Mouse (Mus musculus) urinary bladder, postnatal 14 days (tissue): ENCODE data around the gene Pam.

ENCODE experiments used
- DNase-seq: peaks from one replicate; pipeline ENCODE4 v3.0.0; 2021; ENCODE audit warnings: low spot score

Gene Pam

DNA sequence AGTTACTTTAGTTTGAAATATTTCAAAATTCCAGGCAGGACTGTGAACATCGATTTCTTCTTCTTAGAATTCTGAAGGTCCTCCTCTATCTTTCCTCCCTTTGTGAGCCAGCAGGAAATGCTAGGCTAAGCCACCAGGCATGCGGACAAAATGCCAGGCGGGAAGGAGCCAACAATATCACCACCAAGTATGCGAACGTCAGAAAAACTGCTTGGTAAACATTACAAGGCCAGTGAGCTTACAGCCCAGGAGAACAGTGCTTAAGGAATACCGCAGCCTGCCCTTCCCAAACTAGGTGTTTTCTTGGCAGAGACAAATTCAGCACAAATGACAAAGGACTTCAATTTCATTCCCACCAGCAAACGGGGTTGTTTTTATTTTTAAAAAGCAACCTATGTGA, 15.8 kb downstream of the Pam start:
- no peak for DNase-seq

DNA sequence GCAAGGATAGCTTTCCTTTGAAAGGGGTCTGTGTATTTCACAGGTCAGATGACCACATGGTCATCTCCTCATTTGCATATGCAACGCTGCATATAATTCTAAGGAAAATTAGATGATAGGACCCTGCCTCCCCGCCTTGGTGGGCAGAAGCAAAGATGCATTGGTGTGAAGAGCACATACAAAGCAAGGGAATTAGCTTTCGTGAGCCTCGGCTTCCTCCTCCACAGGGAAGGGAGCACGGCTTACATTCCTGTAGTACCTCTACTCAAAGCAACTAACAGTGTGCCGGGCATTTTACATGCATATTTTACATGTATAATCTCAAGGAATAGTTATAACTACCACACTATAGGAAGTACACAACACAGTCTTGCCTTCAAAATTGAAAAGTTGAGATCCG, 16.7 kb downstream of the Pam start:
- DNase-seq: no peak

DNA sequence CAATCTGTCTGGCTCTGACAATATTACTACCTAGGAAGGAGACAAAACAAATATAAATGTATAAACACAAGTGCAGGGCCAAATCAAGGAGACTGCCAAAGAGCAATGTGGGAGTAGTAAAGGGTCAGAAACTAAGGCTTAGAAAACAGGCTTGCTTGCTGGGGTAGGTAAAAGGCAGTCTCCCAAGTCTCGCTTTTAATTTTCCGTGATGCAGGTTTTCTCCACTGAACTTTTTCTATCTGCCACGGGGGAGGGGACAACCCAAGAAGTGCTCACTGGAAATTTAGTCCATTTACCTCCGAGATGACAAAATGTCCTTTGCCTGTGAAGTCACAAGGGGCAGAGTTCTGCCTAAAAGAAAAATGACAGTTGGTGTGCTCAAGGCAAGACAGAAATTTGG, 21.6 kb downstream of the Pam start:
- DNase-seq: no peak

DNA sequence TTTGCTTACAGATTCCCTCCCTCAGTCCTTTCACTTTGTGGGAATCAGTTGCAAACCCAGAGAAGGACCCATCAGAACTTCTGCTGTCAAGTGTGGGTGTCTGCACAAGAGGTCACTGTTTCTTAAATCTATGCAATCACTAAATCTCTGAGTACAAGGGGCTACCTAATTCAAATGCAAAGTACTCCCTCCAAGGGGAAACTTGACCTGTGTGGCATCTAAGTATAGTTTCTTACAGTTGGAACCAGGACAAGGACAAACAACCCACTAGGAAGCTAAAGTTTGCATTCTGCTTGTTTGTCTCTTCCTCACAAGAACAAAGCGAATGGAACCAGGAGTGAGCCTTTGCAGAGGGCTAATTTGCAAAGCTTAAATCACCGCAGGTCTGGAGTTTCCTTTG, 22.3 kb downstream of the Pam start:
- no peak for DNase-seq

DNA sequence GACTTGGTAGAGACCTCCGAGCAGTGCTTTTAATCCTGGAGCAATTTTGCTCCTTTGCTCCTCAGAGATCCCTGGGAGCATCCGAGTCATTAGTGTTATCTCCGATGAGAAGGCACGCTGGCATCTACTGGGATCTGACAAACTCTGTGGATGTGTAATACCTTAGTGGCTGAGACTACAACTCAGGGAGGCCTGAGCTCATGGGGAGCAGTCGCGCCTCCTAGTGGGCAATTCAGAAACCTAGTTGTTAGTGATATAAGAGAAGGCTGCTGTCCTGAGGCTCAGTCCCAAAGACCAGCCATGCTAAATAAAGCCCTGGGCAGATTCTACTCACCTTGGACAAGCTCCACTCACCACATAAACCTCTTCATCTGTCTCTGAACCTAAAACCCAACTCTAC, 23.4 kb downstream of the Pam start:
- peak; percentile 35 for DNase-seq

DNA sequence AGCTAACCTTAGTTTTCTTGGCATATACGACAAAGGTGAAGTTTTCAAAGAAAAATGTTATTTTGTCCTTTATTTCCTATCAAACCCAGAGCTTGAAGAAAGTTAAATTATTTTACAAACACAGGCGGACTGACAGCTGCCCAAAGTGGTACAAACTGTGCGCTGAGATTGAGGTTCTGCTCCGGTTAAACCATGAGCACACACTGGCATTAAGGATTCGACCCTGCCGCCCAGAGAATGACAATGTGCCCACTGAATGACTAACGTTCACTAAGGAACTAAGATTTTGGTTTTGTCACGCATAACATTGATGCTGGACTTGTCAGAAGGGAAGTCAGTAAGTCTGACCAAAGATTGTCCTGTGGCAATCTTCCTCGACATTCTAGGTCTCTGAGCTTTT, 24.0 kb downstream of the Pam start:
- DNase-seq: no peak

DNA sequence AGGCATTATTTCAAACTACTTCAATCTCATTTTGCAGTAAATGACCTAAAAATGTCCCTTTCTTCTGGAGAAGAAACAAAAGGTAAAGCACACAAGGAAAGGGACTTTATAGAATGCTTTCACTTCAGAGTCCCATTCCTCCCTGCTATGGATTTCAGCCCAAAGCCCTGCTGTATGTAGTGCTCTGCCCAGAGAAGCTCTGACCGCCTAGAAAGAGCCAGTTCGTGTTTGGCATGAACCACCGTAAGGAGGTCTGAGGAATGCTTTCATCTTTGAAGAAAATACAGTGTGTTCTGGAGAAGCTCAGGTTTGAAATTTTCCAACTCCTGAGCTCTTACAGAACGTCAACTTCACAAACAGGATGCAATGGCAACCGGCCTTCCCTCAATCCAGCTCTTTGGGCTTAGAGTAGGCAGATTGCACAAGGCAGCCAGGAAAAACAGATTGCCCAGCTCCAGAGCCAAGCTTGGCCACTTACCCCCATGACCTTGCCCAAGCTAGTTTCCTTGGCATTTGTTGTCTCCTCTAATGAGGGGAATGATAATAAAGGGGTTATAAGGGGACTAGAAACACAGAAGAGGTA, 24.6 kb downstream of the Pam start:
- DNase-seq: no peak

DNA sequence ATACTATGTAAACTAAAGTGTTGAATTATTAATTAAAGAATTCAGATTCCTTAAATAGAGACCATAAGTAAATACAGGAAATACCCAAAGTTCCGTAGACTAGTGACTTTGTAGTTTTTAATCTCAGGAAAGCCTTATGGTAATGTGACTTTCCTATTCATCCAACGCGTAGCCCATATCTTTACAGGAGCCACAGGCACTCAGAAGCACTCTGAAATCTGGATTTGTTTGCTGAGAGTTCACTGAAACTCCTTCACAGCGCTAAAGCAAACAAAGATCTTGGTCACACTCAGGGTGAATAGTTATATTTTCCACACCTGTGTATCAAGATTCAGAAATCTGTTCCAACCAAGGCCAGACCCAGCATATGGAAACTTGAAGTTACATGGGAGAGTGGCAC, 27.3 kb downstream of the Pam start:
- DNase-seq: no peak

DNA sequence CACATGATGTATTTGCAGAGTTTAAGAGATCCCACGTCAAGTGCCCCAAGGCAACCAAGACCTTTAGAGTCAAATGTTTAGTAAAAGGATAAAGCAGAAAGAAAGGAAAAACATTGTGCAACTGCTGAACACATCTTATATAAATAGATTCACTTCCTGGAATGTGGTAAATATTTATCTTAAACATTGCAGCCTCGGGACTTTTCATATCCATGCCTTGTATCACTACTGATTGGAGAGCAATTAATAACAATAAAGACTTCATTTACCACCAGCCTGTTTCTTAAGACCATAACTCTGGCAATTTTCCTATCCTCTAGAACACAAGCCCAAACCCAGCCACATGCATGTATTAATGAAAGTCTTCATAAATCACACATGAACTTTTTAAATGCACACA, 33.4 kb downstream of the Pam start:
- no peak for DNase-seq

DNA sequence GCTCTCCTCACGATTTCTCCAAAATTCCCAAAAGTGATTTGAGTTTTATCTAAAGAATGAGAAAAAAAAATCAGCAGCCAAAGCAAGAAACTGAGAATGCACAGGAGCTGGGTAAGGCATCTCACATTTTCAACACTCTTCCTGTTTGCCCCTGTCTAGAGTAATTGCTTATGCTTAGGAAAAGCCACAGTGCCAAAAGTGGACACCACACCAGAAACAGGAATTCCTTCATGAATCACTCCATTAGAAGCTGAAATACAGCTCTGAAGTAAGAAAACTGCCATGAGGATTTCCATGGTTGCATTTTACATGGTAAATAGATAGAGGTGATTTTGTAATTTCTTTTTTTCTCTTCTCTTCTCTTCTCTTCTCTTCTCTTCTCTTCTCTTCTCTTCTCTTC, 36.0 kb downstream of the Pam start:
- no peak for DNase-seq

DNA sequence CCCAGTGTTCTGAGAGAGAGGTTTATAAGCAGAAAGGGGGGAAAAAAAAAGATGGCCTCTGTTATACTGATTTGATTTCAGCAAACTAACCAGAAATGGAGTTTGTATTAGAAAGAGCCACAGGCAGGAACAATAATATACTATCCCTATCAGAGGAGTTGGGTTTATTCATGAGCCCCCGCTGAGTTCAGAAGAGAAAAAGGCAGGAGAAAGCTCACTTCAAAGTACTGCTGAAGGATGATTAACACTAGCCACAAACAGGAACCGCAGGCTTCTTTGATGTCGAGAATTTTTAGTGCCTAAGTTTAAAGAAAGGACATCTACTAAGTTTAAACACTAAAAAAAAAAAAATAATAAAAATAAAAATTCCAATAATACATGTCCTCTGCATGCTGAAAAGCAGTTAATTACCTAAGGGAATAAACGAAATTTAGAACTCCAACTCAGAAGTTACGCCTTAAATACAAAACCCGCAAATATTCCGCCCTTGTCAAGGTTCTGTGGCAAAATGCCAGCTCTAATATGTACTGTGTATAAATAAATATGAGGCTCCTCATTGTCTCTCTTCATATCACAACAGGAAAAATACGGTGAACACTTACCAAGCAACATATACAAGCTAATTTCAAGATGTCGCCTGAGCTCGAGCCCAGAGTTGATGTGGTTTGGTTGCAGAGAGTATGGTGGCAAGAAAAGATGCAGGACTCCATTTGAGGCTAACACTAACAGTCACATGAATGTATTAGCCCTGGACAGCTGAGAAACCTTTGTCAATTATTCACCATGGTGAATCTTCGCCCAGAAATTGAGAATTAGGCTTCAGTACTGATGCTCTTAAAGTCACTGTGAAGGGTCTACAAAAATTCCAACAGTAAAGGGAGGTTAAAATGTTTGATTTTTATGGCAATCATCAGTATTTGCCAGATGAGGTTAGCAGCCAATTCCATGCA, 38.2 kb downstream of the Pam start:
- DNase-seq: no peak

DNA sequence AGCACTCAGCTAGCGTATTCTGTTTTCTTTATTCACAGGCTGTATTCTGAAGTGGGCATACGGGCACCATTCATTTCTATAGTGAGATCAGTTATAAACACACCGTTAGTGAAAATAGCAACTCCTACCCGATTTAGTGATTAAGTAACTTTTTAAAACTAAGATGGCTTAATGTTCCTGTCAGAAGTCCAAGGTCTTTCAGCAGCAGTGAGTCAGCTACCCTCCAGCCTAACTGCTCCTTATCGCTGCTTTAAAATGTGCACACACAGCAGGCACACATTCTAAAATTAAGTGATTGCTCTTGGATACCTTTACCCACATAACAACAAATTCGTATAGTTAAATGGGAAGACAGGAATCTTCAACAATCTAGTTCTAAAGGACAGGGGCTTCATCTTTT, 39.2 kb downstream of the Pam start:
- no peak for DNase-seq

DNA sequence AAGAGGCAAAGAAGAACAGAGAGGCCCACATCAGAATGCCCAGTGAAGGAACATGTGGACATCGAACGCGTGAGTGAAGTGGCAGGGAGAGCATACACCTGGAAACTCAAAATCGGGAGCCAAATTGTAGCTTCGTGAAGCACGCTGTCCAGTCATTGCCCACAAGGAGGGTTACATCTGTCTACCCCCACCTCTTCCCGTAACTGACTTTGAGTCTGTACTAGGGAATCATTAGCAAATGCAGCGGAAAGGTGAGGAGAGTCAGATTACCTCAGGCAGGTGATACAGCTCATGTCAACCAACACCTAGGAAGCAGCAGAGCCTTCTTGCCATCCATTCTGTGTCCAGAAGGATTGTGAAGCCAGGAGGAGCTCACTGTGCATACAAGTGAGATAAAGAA, 39.9 kb downstream of the Pam start:
- DNase-seq: no peak

DNA sequence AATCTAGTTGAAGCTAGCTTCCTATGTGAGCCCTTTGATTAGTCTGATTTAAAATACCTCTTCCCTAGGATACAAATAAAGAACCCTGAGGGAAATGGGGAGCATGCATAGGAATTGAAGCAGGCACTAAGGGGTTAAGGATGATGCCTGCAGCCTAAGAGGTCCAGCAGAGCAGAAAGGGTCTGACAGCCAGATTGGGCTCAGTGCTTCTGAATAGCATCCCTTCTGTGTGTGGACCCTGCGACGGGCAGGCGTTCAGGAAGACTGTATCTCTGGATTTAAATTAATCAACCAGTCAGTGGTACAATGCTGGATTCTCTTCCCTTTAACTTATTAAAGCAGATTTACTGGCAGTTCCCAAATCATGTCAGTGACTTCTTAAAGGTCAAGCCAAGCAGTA, 41.5 kb downstream of the Pam start:
- no peak for DNase-seq

DNA sequence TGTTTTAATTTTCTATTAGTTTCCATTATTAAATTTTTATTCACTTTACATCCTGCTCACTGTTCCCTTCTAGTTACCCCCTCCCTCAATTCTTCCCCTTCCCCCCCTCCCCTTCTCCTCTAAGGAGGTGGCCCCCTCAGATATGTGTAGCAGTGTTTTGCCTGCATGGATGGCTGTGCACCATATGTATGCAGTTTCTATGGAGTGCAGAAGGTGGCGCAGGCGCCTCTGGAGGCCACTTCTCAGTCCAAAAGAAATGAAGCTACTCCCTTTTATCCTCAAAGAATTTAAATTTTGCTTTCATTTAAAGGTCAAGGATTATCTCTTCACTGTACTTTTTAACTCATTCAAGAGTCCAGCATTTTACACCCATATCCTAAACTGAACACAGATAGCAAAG, 42.0 kb downstream of the Pam start:
- no peak for DNase-seq

DNA sequence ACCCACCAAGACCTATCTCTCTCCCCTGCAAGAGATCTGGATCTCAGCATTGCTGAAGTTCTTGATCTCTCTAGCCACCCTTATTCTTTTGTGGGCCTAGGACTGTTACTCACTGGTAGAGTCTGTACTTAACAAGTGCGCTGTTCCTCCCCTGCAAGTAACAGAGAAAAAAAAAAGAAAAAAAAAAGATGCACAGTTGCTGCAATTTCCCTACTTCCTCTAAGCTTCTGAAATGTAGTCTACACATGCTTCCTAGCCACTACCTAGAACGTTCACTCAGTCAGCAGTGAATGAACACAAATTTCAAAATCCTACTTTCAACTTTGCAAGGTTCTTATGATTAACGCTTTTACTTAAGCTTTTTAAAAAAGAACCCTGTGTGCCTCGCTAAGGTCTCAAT, 42.7 kb downstream of the Pam start:
- no peak for DNase-seq

DNA sequence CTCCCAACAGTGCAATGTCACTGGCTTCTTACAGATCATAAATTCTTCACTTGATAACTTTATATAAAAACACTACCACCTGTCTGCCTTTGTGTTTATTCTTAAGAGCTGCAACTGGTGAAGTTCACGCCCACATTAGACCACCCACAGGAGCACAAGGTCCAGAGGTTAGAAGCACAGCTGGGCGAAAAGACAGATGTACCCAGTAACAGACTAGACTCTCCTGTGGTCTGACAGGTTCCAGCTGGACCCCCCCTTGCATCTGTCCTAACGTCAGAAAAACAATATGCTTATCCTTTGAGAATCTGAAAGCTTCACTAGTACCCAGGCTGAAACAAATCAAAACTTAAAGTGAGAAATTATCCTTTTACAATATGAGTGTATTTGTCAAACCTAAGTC, 44.4 kb downstream of the Pam start:
- DNase-seq: no peak

DNA sequence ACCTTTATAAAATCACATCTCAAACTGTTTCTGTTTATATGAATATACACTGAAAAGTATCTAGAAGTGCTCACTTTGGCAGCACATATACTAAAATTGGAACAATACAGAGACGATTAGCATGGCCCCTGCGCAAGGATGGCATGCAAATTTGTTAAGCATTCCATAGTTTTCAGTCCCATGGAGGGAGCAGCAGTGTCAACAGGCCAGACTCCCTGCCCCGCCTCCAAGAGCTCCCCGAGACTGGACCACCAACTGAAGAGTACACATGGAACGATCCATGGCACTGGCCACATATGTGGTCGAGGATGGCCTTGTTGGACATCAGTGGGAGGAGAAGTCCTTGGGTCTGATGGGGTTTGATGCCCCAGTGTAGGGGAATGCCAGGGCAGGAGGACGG, 45.7 kb downstream of the Pam start:
- DNase-seq: no peak

DNA sequence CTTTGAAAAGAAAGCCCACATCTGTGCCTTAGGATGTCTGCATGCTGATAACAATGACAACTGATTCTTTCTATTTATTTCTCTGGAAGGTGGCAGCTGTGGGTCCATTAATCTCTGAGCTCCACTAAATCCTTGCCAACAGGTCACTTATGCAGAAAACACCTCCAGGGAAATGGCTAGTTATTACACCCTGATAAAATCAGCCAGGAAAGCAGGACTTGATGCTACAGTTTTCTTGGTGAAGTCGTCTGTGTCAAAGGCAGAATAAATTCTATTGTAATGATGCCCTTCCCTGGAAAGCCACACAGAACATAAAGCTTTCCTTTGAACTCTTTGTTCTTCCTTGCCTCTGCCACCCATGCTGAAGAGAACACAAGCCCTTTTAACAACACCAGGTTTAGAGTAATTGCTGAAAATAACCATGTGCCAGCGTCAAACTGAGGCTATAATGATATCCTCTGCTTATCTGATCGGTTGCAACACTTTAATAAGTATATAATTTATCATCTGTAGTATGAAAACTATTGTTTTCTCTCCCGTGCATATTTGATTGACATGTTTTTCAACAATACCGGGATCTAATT, 47.1 kb downstream of the Pam start:
- no peak for DNase-seq

DNA sequence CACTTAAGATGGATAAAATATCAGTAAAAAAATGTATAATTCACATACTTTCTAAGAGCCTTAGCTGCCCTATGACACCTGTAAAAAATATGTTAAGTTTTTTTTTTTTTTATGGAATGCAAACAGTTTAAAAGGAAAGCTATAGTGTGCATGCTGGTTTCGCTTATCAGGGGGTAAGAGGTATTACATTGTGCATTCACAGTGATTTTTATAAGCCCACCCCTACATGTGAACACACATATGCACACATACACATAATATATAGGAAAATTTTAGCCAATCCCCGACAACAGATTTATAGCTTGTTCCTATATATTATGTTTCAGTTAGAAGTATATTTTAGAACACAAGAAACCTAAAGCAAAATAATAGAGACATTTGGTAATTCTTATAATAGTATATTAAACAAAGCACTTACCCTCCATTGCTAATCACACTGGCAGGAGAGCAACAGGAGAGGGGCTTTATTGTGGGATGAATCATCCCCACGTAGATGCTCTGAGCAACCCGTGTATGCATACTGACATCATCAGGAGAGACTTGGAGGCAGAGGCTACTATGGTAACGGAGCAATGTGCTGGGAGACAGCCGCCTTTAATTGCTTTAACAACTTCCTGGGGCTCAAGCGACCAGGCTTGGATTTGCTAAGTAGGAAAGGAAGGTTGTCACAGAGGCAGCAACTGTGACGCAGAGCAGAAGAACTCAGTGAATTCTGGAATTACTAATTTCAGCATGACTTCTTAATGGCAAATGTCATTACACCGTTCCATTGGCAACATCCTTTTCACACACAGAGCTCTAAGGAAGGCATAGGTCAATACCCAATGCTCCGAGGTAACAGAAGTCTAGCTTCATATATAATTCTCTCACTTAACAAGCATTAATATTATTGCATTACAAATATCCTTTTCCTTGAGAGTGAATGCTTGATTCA, 47.9 kb downstream of the Pam start:
- DNase-seq: no peak

DNA sequence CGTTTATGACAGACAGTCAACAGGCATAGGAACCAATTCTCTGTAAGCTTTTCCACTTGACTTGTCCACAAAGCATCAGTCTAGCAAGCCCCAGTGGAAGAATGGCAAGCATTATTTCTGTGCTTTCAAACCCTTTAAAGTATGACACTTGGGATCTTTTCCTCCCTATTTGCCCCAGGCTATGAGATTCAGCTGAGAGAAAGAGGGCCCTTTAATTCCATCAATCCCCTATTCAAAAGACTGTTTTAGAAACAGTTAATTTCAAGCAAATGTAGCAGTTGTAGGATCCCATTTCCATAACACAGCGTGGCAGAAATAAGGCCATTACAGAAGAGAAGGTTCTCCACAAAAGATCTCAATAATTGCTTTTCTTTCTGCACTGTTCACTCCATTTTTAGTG, 53.0 kb downstream of the Pam start:
- DNase-seq: no peak

DNA sequence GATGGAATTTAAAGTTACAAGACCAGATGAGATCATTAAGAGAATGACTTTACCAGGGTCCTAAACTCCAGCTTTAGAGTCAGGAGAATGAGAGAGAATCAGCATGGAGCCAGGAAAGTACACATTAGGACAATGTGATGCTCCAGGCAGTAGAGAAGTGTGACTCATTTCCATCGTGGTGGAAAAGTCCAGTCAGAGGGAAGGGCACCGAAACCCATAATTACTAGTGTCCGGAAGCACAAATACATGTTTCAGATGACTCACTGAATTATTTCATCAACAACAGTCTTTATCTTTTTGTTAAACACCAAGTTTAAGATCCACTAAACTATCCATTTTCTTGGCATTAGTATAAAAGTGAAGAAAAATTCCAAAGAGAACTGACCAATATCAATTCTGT, 57.2 kb downstream of the Pam start:
- DNase-seq: no peak
